Mouse (Mus musculus): Measurements from ENCODE around the gene Hsd17b2. TPM values are rescaled to one million over a fixed set of nuclear protein-coding genes. Genes with fewer than 3 reads are reported as not detected.

Hsd17b2 gene
- total RNA-seq, 2 experiments from 2014 or later = not detected

Other genes with a start within 250 kb of the Hsd17b2 start
- gene Plcg2, start 203.6 kb upstream of the Hsd17b2 start, total RNA-seq (2021) = 1 to 10 TPM; 6.2 to 6.7 TPM
- gene Sdr42e1, start 28.2 kb upstream of the Hsd17b2 start, total RNA-seq (2021) = 1 to 10 TPM; 2.2 to 2.4 TPM
- 1 to 10 TPM; 7.2 to 8.2 TPM for gene Mphosph6, start 100.0 kb downstream of the Hsd17b2 start, total RNA-seq (2021)